Mouse (Mus musculus) stomach, embryonic 15.5 days (tissue): ENCODE data around the gene Gm37240. TPM values are rescaled to one million over a fixed set of nuclear protein-coding genes. Genes with fewer than 3 reads are reported as not detected.

Source experiments
- ATAC-seq: fragments of 200-750 bp; cut with Nextera tagmentation; 2 replicates; pipeline ENCODE4 v1.8.0; 2017; ENCODE audit warnings: low read depth, moderate number of reproducible peaks, moderate TSS enrichment; ENCODE audit not compliant: insufficient read depth, low FRiP score
- H3K27ac ChIP-seq: fragments of 300-500 bp; sonication (generic); 2 replicates; pipeline ENCODE4 v1.5.1; 2015; ENCODE audit warnings: mild to moderate bottlenecking, inconsistent platforms
- H3K27me3 ChIP-seq: fragments of 300-500 bp; sonication (generic); replicated peaks from 2 replicates; pipeline ENCODE4 v1.6.1; 2015; ENCODE audit warnings: inconsistent platforms
- H3K36me3 ChIP-seq: fragments of 300-500 bp; sonication (generic); 2 replicates; pipeline ENCODE4 v1.6.1; 2015; ENCODE audit warnings: inconsistent platforms
- H3K4me1 ChIP-seq: fragments of 300-500 bp; sonication (generic); 2 replicates; pipeline ENCODE4 v1.6.1; 2015; ENCODE audit warnings: inconsistent platforms
- H3K4me2 ChIP-seq: fragments of 300-500 bp; sonication (generic); 2 replicates; pipeline ENCODE4 v1.6.1; 2015; ENCODE audit warnings: mild to moderate bottlenecking, inconsistent platforms
- H3K4me3 ChIP-seq: fragments of 300-500 bp; sonication (generic); replicated peaks from 2 replicates; pipeline ENCODE4 v1.5.1; 2015; ENCODE audit warnings: inconsistent platforms
- H3K9ac ChIP-seq: fragments of 300-500 bp; sonication (generic); 2 replicates; pipeline ENCODE4 v1.6.1; 2015; ENCODE audit warnings: inconsistent platforms
- H3K9me3 ChIP-seq: fragments of 300-500 bp; sonication (generic); 2 replicates; pipeline ENCODE4 v1.6.1; 2016; ENCODE audit warnings: inconsistent platforms
- whole genome bisulfite sequencing: fragments of 180-500 bp; shearing (Covaris S2); methylation state at CpG from one replicate; pipeline ENCODE4 v1.1.7; 2015; 5-methylcytosine and 5-hydroxymethylcytosine counted together
- polyA plus RNA-seq: library from polyadenylated mRNA; unstranded; fragments of >200 nt; fragmentation: Nextera tagmentation; extraction: Ambion mirVana; gene quantifications from 2 replicates; pipeline ENCODE4 v1.2.1, GENCODE M21; 2015

Gm37240 gene
- polyA plus RNA-seq, 1 experiment from 2014 or later: 8.6 TPM

DNA sequence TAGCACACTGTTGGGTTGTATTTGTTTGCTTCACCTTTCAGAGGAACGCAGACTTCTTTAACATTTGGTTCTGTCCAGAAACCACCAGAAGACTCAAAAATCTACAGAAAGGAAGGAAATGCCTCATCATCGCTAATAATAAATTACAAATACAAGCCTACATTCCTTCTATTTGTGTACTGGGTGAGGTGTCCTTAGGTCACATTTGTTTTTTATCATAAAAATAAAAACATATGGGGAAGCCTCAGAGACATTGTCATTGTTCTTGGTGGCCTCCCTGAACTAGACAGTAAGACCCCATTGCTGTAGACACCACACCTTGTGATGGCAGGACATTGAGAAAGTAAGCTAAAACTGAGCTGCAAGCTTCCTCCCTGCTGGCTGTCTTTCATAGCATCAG, 70.1 kb downstream of the Gm37240 start, which contains the start of gene Fam160a1:
TSS of gene Fam160a1 (minus strand) at position 101 of the 400 bp plus-strand sequence.
- Histone ChIP-seq H3K4me3 (no peak within 1 kb of the TSS), H3K9ac (no peak within 1 kb of the TSS), H3K9me3 (no peaks in the 10 kb centered on the region), H3K4me1 (no peaks in the 10 kb centered on the region), H3K36me3 (no peaks in the 10 kb centered on the region), H3K27ac (no peak within 1 kb of the TSS), H3K4me2 (no peak within 1 kb of the TSS), H3K27me3 (no peaks in the 10 kb centered on the region)
- ATAC-seq: no peak
- WGBS: 77% methylated on average over 2 of the region's 2 CpGs

DNA sequence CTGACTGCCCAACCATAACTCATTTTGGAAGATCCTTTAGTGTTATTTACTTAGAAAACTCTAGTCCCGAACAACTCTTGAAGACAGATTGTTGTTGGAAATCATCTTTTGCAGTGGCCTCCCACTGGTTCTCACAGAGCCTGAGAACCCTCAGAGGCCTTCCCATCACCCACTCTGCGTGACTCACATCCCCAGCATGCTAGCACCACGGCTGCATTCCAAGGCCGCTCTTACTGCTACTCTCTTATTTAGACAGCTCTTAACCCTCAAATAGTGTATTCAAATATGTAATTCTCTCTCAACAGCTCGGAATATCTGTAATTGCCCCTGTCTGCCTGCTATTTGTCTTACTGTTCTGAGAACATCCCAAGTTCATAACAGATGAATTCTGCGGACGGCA, 73.1 kb downstream of the Gm37240 start:
- Histone ChIP-seq H3K9me3 (no peaks in the 10 kb centered on the region), H3K9ac (no peak overlapping the region), H3K4me1 (no peaks in the 10 kb centered on the region), H3K4me2 (no peak overlapping the region), H3K27me3 (no peaks in the 10 kb centered on the region), H3K27ac (no peak overlapping the region), H3K4me3 (no peak overlapping the region), H3K36me3 (no peaks in the 10 kb centered on the region)
- no peak; the same call in 1 of the 2 replicates for ATAC-seq
- WGBS: 41% methylated on average over 7 of the region's 7 CpGs

DNA sequence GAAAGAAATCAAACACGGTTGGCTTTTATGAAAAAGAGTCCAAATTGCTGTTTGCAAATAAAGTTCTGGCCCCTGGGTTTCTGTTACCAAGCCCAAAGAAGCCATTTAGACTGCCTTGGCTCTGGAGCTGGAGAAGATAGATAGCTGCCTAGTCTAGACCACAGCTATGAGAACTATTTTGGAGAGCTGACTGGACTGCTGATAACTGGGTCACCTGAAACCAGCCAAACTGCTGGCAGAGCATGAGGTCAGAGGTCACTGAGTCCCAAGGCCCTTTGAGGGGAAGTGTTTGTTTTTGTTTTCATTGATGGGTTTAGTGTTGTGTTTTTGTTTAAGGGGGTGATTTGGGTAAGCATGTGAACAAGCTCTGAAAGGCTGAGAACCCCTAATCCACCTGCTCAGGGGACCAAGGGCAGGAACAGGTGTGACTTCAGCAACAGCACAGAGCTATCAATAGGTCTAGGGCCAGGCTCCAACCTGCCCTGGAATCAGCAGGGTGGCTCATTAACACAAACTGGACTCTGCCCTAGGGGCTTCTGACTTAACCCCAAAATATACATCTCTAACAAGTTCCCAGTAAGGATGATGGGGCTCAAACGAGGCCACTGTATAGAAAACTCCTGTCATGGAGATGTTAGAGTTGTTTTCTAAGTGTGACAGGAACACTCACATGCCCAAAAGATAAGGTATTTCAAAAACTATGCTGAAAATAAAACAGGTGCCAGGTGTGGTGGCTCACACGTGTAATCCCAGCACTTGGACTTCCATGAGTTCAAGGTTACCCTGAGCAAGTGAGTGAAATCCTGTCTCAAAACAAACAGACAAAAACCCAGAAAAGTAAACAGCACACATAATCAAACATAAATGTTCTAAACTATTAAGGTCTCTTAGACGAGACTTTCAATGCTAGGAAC, 74.0 kb downstream of the Gm37240 start:
- Histone ChIP-seq H3K9me3 (no peaks in the 10 kb centered on the region), H3K4me1 (no peaks in the 10 kb centered on the region), H3K4me2 (no peak overlapping the region), H3K9ac (no peak overlapping the region), H3K27ac (no peak overlapping the region), H3K27me3 (no peaks in the 10 kb centered on the region), H3K36me3 (no peaks in the 10 kb centered on the region), H3K4me3 (no peak overlapping the region)
- ATAC-seq: no peak
- 41% methylated on average over 4 of the region's 4 CpGs for WGBS

DNA sequence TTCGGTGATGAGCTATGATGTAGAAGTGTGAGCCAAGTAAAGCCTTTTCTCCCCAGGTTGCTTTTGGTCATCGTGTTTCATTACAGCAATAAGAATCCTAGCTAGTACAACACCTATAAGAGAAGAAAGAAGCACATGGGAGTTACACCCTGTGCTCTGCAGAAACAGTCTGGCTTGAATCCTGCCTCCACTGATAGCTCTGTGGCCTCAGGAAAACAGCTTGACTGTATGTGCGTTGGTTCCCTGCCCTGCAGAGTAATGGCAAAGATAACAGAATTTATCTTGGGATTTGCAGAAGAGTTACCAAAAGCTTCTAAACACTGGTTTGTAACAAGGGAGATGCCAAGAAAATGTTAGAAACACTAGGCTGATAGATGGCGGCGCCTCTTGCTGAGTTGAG, 75.3 kb downstream of the Gm37240 start:
- H3K9me3 ChIP-seq: no peaks in the 10 kb centered on the region
- no peak overlapping the region for H3K4me3 ChIP-seq
- H3K9ac ChIP-seq: no peak overlapping the region
- no peak overlapping the region for H3K4me2 ChIP-seq
- H3K36me3 ChIP-seq: no peaks in the 10 kb centered on the region
- H3K27ac ChIP-seq: no peak overlapping the region
- no peaks in the 10 kb centered on the region for H3K27me3 ChIP-seq
- ATAC-seq: no peak
- no peaks in the 10 kb centered on the region for H3K4me1 ChIP-seq
- WGBS: 83% methylated on average over 5 of the region's 5 CpGs

DNA sequence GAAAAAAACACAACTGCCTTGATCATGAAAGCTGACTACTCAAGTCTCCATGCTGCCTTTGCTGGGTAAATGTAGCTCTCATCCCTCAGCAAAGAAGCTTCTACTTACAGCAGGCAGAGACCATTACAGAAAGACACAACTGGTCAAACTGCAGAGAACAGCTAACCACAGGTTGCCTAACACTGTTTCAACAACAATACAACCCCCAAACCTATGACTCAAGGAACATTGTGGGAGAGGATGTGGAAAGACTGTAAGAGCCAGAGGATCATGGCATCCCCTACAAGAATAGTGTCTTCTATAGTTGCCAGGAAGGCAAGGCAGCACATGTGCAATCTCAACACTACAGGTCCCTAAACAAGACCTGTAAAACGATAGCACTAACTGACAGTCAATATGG, 94.2 kb downstream of the Gm37240 start:
- H3K27me3 ChIP-seq: no peaks in the 10 kb centered on the region
- no peak overlapping the region for H3K4me2 ChIP-seq
- H3K9ac ChIP-seq: no peak overlapping the region
- WGBS: 33% methylated on average over 1 of the region's 1 CpGs
- H3K4me3 ChIP-seq: no peak overlapping the region
- H3K27ac ChIP-seq: no peak overlapping the region
- H3K9me3 ChIP-seq: no peaks in the 10 kb centered on the region
- no peaks in the 10 kb centered on the region for H3K36me3 ChIP-seq
- no peak for ATAC-seq
- H3K4me1 ChIP-seq: no peaks in the 10 kb centered on the region

DNA sequence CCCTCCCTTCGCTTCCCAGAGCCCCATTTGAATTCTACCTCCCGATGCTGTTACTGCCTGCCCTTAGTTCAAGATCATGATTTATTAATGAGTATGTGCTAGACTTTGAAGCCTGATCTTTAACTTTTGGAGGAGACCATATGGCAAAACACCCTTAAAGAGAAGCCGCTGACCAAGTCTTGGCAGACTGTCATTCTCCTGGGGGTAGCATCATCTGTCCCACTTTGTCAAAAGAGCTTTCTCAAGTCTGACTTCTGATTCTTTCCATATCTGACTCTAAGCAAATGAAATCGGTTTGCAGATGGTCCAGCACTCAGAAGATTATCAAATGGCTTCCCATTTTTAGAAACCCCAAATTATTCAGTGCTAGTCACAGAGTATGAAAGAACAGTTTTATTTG, 97.6 kb downstream of the Gm37240 start:
- H3K4me2 ChIP-seq: no peak overlapping the region
- H3K36me3 ChIP-seq: no peaks in the 10 kb centered on the region
- 71% methylated on average over 4 of the region's 4 CpGs for whole genome bisulfite sequencing
- H3K4me3 ChIP-seq: no peak overlapping the region
- H3K9me3 ChIP-seq: no peaks in the 10 kb centered on the region
- no peak for ATAC-seq
- no peak overlapping the region for H3K27ac ChIP-seq
- H3K4me1 ChIP-seq: no peaks in the 10 kb centered on the region
- H3K9ac ChIP-seq: no peak overlapping the region
- H3K27me3 ChIP-seq: no peaks in the 10 kb centered on the region

DNA sequence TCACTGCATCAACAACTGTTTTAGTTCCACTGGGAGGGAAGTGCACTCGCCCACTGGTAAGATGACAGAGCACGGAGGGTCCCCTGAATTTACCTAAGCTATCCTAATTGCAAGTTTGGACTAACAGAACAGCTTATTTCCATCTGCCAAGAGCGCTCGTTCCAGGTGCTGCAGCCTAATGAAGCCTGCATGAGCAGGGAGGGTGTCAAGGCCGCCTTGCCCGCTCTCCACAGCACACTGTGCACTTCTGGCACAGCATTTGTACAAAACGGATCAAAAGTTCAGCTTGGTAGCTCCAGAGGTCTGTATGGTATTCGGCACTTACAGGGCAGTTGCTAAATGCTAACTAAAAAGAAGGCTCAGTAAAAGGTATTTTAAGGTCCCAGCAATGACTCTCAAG, 100.8 kb downstream of the Gm37240 start:
- WGBS: 73% methylated on average over 8 of the region's 8 CpGs

DNA sequence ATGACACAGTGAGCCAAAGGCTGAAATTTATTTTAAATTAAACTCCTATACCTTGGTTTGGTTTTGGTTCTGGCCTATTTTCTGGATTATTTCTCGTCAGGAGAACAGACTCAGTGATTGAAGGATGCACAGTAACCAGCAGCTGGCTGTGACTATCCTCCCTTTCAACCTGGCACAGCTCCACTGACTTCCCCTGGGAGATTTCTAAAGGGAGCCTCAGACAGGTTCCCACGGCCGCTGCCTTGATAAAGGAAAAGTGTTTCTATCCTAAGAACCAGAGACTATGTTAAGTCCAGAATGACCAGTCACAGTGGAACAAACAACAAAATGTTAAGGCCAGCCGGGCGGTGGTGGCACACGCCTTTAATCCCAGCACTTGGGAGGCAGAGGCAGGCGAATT, 106.4 kb downstream of the Gm37240 start:
- Histone ChIP-seq H3K36me3 (no peaks in the 10 kb centered on the region), H3K27me3 (no peaks in the 10 kb centered on the region), H3K9me3 (no peaks in the 10 kb centered on the region), H3K4me3 (no peak overlapping the region), H3K4me1 (no peaks in the 10 kb centered on the region), H3K4me2 (no peak overlapping the region), H3K27ac (no peak overlapping the region), H3K9ac (no peak overlapping the region)
- 78% methylated on average over 7 of the region's 7 CpGs for WGBS
- no peak for ATAC-seq

More for the DNA sequence above, 100.8 kb downstream of the Gm37240 start:
- Histone ChIP-seq H3K27ac (no peak overlapping the region), H3K4me3 (no peak overlapping the region), H3K9me3 (no peaks in the 10 kb centered on the region), H3K4me1 (no peaks in the 10 kb centered on the region), H3K9ac (no peak overlapping the region), H3K27me3 (no peaks in the 10 kb centered on the region), H3K36me3 (no peaks in the 10 kb centered on the region), H3K4me2 (no peak overlapping the region)
- no peak for ATAC-seq

DNA sequence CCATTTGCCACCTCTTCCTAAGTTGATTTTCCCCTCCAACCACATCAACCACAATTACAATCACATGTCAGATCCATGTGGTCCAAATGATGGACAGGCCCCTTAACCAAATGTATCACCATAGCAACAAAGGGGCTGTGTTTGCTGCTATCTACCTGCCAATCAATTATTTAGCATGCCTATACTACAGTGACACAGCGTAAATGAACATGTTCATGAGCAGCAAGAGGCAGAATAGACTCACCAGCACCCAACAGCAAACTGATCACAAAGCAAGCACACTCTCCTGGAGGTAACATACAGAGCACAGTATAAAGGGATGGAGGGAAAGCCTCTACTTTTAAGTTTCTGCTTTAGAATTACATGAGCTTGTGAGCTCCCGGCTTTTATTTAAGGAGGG, 107.0 kb downstream of the Gm37240 start:
- Histone ChIP-seq H3K4me3 (no peak overlapping the region), H3K9me3 (no peaks in the 10 kb centered on the region), H3K27me3 (no peaks in the 10 kb centered on the region), H3K27ac (no peak overlapping the region), H3K4me1 (no peaks in the 10 kb centered on the region), H3K9ac (no peak overlapping the region), H3K4me2 (no peak overlapping the region), H3K36me3 (no peaks in the 10 kb centered on the region)
- ATAC-seq: no peak
- 49% methylated on average over 2 of the region's 2 CpGs for WGBS

DNA sequence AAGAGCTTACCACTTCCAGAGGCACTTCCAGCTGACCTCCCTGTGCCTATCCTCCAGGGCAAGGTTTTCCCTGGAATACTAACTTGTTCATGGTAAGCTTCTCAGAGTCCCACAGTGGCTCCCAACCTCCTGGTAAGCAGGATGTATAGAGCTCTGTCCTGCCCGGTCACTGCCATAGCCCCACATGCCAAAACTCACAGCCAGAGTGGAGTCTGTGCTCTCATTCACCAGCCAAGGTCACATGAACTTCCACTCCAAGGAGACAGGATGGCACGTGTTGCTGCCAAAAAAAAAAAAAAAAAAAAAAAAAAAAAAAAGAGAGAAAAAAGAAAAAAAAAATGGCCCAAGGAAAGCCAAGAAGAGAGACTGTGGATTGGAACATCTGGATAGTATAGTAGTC, 109.5 kb downstream of the Gm37240 start:
- H3K36me3 ChIP-seq: no peaks in the 10 kb centered on the region
- 62% methylated on average over 2 of the region's 2 CpGs for WGBS

DNA sequence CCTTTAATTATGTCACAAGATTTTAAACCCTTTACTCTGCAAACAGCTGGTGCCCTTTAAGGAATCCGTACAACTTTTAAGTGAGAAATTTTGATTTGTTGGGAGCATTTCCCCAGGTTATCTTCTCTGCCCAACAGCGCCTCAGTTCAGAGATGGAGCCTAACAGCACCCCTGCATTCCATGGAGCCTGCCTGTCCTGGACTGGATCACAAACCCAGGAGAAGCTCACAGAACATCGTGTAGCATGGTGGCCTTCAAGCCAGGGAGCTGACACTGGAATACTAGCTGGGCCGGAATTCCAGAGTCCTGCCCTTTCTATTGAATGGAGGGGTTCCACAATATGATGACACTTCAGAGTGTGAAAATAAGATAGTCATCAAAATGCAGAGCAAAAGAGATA, 110.0 kb downstream of the Gm37240 start:
- no peak overlapping the region for H3K4me2 ChIP-seq
- no peak overlapping the region for H3K9ac ChIP-seq
- no peaks in the 10 kb centered on the region for H3K4me1 ChIP-seq
- no peaks in the 10 kb centered on the region for H3K36me3 ChIP-seq
- WGBS: 76% methylated on average over 4 of the region's 4 CpGs
- no peaks in the 10 kb centered on the region for H3K9me3 ChIP-seq
- no peak overlapping the region for H3K4me3 ChIP-seq
- ATAC-seq: no peak
- no peaks in the 10 kb centered on the region for H3K27me3 ChIP-seq
- H3K27ac ChIP-seq: no peak overlapping the region

More for the DNA sequence above, 109.5 kb downstream of the Gm37240 start:
- H3K9ac ChIP-seq: no peak overlapping the region
- no peaks in the 10 kb centered on the region for H3K27me3 ChIP-seq
- no peaks in the 10 kb centered on the region for H3K9me3 ChIP-seq
- no peak overlapping the region for H3K4me2 ChIP-seq
- H3K27ac ChIP-seq: no peak overlapping the region
- H3K4me3 ChIP-seq: no peak overlapping the region
- ATAC-seq: no peak
- no peaks in the 10 kb centered on the region for H3K4me1 ChIP-seq

DNA sequence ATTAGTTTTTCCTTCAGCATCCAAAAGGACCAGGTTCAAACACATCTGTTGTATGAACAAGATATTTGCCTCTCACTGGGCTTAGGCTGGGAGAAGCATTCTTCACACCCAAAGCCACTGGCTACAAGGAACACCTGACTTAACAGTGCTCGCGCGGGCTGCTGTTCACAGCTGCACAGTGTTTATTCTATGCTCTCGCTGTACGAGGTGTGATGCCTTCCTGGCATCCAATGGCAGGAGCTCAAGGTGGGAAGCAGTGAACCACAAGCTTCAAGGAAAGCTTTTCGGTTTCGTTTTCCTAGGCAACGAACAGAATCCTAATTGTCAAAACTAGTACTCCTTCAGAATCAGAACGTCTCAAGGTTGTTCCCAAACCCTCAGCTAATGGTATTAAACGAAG, 110.6 kb downstream of the Gm37240 start:
- no peaks in the 10 kb centered on the region for H3K9me3 ChIP-seq
- H3K9ac ChIP-seq: no peak overlapping the region
- H3K4me1 ChIP-seq: no peaks in the 10 kb centered on the region
- no peak overlapping the region for H3K4me3 ChIP-seq
- no peak for ATAC-seq
- WGBS: 55% methylated on average over 10 of the region's 10 CpGs
- no peaks in the 10 kb centered on the region for H3K36me3 ChIP-seq
- no peak overlapping the region for H3K4me2 ChIP-seq
- no peak overlapping the region for H3K27ac ChIP-seq
- no peaks in the 10 kb centered on the region for H3K27me3 ChIP-seq
